Mouse (Mus musculus): Measurements from ENCODE around the gene Rsph1.

Gene Rsph1

DNA sequence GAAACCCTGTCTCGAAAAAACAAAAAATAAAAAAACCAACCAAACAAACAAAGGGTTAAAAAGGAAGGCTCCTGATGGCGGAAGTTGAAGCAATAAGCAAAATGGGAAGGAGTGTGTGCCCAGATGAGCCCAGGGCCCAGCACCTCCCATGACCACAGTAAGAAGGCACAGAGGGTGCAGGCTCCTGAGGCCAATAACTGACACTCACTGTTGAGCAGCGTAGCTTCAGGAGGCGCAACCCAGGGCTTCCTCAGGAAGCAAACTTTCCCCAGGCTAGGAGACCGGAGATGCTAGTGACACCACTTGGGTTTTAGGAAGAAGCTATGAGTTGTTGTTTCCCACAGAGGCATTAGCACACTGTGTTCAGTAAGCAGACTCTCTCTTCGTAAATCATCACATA lies 13.7 kb upstream of the Rsph1 start:
- CTCF ChIA-PET: interaction anchor here in 2 of 4 experiments (0.5 to 7.8 kb wide), 10 partner anchors 9 to 378 kb away, joined by 3 to 87 read pairs (median 3); partner anchors contain the start of gene Rsph1 (in 1 of the 2)
- POLR2A ChIA-PET: interaction anchor here in 3 of 4 experiments (0.8 to 14.6 kb wide), 10 partner anchors 9 to 37 kb away, joined by 3 to 341 read pairs (median 6); partner anchors contain the start of gene Rsph1 (in 2 of the 3)

DNA sequence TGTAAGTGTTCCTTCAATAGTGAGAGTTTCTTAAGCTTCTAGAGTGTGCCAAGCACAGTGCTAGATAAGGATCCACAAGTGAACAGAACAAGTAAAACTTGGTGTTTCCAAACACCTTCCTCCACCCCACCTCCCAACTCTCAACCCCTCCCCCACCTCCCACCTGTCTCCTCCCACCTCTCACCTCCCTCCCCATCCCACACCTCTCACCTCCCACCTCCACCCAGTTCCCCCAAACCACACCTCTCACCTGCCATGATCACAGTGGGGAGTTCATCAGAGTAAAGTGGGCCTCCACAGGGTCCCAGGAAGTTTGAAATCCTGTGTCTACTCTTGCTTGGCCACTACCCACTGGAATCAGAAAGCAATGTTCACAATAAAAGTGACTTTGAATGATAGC lies 13.1 kb upstream of the Rsph1 start:
- ChIA-PET POLR2A (interaction anchor here in 2 of 4 experiments (0.7 to 14.6 kb wide), 11 partner anchors 8 to 681 kb away, joined by 3 to 341 read pairs (median 6); partner anchors contain the start of gene Rsph1 (in 2 of the 2)), CTCF (interaction anchor here in 2 of 4 experiments (0.7 to 7.8 kb wide), 6 partner anchors 8 to 271 kb away, joined by 3 to 87 read pairs (median 6); no protein-coding TSS in a partner anchor)

DNA sequence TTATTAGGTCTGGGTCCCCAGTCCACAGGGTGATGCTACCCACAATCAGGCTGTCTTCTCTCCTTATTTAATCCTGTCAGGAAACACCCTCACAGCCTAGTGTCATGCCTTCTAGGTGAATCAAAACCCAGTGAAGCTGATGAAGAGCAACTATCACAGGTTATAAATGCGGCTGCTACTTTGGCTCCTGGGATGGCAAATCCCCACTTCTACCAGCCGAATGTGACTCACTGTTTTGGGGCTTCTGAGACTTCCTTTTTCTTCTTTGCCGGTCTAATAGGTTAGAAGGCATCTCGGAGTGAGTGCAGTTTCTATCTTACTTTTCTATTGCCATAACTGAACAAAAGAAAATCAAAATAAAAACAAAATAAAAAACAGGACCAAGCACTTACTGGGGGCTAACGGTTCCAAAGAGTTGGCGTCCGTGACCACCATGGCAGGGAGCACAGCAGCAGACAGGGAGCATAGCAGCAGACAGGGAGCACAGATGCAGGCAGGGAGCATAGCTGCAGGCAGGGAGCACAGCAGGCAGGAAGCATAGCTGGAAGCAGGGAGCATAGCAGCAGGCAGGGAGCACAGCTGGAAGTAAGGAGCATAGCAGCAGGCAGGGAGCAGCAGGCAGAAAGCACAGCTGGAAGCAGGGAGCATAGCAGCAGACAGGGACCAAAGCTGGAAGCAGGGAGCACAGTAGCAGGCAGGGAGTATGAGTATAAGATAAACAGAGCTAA lies 12.0 kb upstream of the Rsph1 start:
- CTCF ChIA-PET: interaction anchor here in 3 of 4 experiments (0.5 to 2.4 kb wide), 16 partner anchors 10 to 552 kb away, joined by 3 to 11 read pairs (median 4); partner anchors contain the start of gene Rsph1 (in 1 of the 3)
- POLR2A ChIA-PET: interaction anchor here (0.5 to 14.6 kb wide), 24 partner anchors 8 to 548 kb away, joined by 3 to 341 read pairs (median 4); partner anchors contain the start of gene Rsph1 (in 2 of the 4)

DNA sequence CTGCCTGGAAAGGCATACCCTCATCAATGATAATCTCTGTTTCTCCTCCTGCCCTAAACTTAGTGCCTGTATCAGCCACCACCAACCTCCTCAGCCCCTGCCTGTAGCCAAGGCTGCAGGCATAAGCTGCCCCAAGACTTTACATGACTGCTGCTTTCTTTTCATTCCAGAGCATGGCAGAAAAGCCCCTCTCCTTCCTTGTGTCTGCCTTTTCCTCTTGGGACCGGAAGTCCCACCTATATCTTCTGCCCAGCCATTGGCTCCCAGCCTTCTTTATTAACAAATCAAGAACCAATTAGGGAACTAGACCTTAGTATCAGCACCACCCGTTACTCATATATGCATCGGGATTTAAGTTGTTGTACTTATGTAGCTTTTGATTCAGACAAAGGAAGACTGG lies 10.0 kb upstream of the Rsph1 start:
- CTCF ChIA-PET: interaction anchor here (0.5 to 2.4 kb wide), 11 partner anchors 8 to 439 kb away, joined by 3 to 13 read pairs (median 4); no protein-coding TSS in a partner anchor
- POLR2A ChIA-PET: interaction anchor here in 3 of 4 experiments (0.6 to 14.6 kb wide), 20 partner anchors 8 to 464 kb away, joined by 3 to 341 read pairs (median 4); partner anchors contain the start of gene Rsph1 (in 1 of the 3)

DNA sequence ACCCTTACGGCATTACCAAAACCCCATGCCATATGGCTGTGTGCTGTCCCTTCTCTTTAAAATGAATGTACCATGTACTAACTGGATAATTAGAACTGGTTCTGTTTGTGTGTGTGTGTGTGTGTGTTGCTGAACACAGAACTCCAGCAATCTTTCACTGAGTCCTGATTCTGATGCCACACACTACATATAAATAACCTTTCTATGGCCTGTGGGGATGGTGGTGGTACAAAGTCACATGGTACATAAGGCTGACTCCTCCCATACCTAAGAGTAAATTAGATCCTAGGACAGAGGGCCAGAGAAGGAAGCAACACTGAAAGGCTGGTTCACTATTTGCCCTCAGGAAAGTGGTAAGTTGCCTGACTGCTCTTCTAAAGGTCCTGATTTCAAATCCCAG lies 9.3 kb upstream of the Rsph1 start, which contains the start of gene Slc37a1:
Gene Slc37a1, plus strand, starts transcription at position 301 of the 400 bp plus-strand sequence.
- ChIA-PET POLR2A (interaction anchor here in 2 of 4 experiments (0.6 to 14.6 kb wide), 12 partner anchors 9 to 163 kb away, joined by 3 to 341 read pairs (median 12); partner anchors contain the start of gene Rsph1 (in 1 of the 2)), CTCF (interaction anchor here in 2 of 4 experiments (0.6 to 2.1 kb wide), 4 partner anchors 9 to 21 kb away, joined by 4 to 13 read pairs (median 5); no protein-coding TSS in a partner anchor)

DNA sequence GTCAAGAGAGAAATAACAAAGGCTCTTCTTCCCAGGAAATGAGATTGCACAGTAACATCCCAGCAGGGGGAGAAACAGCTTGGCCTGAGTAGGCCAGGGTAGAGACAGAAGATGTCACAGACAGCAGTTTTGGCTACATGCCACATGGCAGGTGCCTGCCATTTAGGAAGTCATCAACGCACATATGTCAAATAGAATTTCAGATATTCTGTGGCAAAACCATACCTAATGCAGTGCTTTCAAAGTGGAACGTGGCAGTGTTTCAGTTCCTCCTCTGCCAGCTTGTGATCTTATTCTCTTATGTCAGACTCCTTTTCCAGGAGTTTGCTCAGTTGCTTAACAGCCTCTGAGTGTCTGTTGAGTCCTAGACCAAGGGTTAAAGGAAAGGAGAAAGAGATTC lies 8.7 kb upstream of the Rsph1 start:
- POLR2A ChIA-PET: interaction anchor here in 1 of 4 experiments (0.8 to 14.6 kb wide), 3 partner anchors 9 to 21 kb away, joined by 4 to 341 read pairs (median 31); partner anchors contain the start of gene Rsph1
- CTCF ChIA-PET: interaction anchor here in 1 of 4 experiments (0.6 kb wide), 1 partner anchor 58 kb away, joined by 3 read pairs; no protein-coding TSS in a partner anchor

DNA sequence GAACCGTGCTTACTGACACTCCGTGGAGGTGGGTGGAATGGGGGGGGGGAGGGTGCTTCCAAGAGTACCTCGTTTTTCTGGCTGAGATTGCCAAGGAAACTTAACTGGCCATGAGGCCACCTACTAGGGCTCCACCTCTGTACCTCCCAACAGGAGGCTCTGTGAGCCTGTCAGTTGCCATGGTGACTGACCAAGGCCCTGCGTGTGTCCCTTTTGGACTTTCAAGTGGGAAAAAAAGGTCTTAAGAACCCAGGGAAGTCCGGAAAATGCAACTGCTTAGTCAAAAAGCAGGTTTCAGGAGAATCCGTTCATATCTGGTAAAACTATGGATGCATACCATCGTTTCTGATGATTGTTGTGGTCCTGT lies 5.5 kb upstream of the Rsph1 start:
- CTCF ChIA-PET: interaction anchor here (0.5 to 3.6 kb wide), 40 partner anchors 9 to 1651 kb away, joined by 3 to 87 read pairs (median 5); partner anchors contain the start of genes Abcg1 (in 1 of the 4) and Pde9a (in 1 of the 4)
- POLR2A ChIA-PET: interaction anchor here (0.6 to 10.7 kb wide), 21 partner anchors 8 to 900 kb away, joined by 3 to 216 read pairs (median 6); no protein-coding TSS in a partner anchor

DNA sequence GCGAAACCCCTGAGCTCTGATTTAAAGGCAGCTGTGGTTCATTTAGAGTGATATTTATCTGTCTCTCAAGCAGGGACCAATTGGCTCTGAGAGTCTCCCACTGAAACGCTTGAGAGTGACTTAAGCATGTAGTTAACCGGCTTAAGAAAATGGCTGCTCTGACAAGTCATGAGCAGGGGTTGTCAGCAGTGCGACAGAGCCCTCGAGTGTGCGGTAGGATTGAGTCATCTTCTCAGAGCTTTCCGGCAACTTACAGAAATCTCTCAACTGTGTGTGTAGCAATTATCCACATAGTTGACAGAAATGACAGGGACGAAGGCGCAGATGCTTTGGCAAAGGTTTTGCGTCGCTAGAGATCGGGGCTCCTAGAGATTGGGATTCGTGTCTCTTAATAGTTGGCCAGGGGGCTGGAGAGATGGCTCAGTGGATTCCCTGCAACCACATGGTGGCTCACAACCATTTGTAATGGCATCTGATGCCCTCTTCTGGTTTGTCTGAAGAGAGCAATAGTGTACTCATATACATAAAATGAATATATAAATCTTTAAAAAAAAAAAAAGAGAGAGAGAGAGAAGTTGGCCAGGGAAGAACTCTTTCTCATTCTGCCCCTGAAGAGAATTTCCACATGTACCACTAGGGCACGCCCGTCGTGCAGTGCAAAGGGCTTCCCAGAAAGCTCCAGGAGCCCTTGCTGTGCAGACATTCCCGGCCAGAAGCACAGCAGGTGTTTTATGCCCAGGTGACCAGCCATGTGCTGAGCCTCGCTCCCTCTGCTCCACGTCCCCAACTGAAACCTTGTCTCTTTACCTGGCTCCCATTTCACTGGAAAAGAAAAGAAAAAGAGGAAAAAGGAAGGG lies 4.9 kb upstream of the Rsph1 start:
- CTCF ChIA-PET: interaction anchor here (0.5 to 3.6 kb wide), 50 partner anchors 9 to 1650 kb away, joined by 3 to 87 read pairs (median 4); partner anchors contain the start of genes Abcg1 (in 1 of the 4) and Pde9a (in 1 of the 4)
- POLR2A ChIA-PET: interaction anchor here (0.6 to 10.7 kb wide), 24 partner anchors 9 to 966 kb away, joined by 3 to 216 read pairs (median 5); no protein-coding TSS in a partner anchor

DNA sequence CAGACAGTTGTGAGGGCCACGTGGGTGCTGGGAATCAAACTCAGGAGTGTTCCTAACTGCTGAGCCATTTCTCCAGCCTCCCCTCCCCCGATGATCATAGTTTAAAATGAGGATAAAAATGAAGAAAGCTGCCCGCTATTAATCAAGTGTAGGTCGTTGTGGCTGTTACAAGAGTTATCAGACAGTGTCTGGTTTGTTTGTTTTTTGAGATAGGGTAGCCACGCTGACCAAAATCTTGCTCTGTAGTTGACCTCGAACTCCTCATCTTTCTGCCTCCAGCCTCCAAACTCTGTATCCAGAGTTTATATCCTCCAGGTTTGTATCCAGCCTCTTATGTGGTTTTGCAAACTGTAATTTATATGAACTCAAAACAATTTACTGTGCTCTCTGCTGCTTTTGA lies 3.1 kb upstream of the Rsph1 start:
- ChIA-PET POLR2A (interaction anchor here in 2 of 4 experiments (3.4 to 10.7 kb wide), 4 partner anchors 14 to 20 kb away, joined by 17 to 216 read pairs (median 50); no protein-coding TSS in a partner anchor), CTCF (interaction anchor here in 1 of 4 experiments (3.6 kb wide), 1 partner anchor 24 kb away, joined by 38 read pairs; no protein-coding TSS in a partner anchor)

DNA sequence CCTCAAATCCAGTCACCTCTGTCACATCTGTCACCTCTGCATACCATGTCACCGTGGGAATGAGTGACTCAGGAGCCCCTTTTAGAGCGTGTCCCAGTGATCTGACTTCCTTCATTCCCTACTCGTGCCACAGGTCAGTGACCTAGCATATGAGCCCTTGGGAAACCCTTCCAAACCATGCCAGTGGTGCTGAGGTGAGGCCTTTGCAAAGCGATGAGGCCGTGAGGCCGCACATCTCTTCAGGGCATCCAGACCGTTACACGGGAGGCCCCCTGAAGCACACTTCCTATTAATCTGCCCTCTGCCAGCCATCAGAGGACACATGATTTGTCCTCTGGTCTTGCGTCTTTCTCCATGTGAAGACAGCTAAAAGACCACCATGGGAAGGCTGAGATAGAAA lies 2.4 kb upstream of the Rsph1 start:
- POLR2A ChIA-PET: interaction anchor here in 1 of 4 experiments (5.2 to 10.7 kb wide), 3 partner anchors 8 to 21 kb away, joined by 31 to 216 read pairs (median 70); partner anchors contain the start of gene Slc37a1

DNA sequence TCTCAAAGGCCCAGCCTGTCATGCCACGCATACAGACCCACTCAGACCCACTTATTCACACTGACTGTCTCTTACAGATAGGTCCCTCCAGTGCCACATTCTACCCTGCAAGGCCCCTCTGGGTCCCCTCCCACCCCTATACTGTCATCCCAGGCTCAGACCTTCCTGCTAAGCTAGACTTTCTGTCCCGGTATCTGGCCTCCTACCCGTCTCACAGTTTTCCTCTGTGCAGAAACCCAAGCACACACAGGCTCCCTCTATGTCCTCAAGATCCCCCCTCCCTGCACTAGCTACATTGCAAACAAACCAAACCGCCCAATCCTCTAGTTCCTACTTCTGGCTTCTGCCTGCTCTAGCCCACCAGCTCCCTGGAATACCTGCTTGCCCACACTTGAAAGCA lies 748 bp upstream of the Rsph1 start:
- ChIA-PET CTCF (interaction anchor here in 2 of 4 experiments (0.9 to 5.5 kb wide), 8 partner anchors 12 to 51 kb away, joined by 3 to 53 read pairs (median 6); no protein-coding TSS in a partner anchor), POLR2A (interaction anchor here in 2 of 4 experiments (0.5 to 10.7 kb wide), 14 partner anchors 10 to 478 kb away, joined by 3 to 216 read pairs (median 5); partner anchors contain the start of gene Slc37a1 (in 1 of the 2))

More for the DNA sequence above, 2.4 kb upstream of the Rsph1 start:
- CTCF ChIA-PET: interaction anchor here in 1 of 4 experiments (5.5 kb wide), 1 partner anchor 16 kb away, joined by 53 read pairs; no protein-coding TSS in a partner anchor

DNA sequence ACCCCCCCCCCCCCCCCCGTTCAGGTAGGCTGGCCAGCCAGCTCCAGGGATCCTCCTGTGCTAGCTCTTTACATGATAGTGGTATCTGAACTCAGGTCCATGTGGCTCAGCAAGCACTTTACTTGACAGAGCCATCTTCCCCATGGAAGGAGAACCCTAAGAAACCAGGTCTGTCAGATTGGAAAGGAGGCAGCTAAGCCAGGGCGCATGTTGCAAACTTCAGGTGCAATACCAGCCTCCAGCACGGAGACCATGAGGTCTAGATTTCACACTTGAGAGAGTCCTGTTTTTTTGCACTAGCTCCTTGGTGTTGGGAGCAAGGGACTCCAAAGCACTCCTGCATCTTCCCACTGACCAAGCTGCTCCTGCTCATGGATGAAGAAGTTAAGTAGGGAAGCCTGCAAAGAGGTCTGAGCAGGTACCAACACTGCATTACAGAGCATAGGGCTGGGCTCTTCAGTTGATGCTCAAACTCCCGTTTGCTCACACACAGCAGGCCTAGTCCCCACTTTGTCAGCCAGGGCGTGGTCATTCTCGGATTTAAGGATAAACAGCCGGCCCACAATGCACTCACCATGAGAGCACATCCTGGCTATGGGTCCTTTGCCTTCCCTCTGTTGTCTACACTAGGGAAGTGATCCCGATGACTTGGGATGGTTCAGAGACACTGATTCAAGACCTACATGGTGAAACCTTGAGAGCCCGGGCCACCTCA lies 819 bp downstream of the Rsph1 start:
- POLR2A ChIA-PET: interaction anchor here in 3 of 4 experiments (0.5 to 10.7 kb wide), 18 partner anchors 10 to 398 kb away, joined by 3 to 216 read pairs (median 6); partner anchors contain the start of genes Abcg1 (in 1 of the 3) and Slc37a1 (in 1 of the 3)
- CTCF ChIA-PET: interaction anchor here (0.6 to 5.5 kb wide), 9 partner anchors 11 to 557 kb away, joined by 4 to 53 read pairs (median 7); no protein-coding TSS in a partner anchor

DNA sequence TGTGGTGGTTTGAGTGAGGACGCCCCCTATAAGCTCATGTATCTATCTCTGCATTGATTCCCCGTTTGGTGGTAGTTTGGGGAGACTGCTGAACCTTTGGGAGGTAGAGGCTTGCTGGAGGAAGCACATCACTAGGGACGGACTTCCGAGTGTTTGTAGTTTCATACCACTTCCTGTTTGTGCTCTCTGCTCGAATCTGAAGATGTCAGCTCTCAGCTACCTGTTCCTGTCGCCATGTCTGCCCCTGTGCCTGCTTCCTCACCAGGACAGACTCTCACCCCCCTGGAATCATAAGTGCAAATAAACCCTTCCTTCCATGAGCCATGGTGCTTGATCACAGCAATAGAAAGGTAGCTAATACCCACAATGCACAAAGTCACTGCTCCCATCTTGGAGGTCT lies 2.0 kb downstream of the Rsph1 start:
- ChIA-PET POLR2A (interaction anchor here in 2 of 4 experiments (1.0 to 10.7 kb wide), 11 partner anchors 9 to 84 kb away, joined by 3 to 216 read pairs (median 5); partner anchors contain the start of gene Slc37a1 (in 1 of the 2)), CTCF (interaction anchor here in 3 of 4 experiments (0.5 to 5.5 kb wide), 5 partner anchors 10 to 244 kb away, joined by 3 to 53 read pairs (median 4); partner anchors contain the start of gene Wdr4 (in 1 of the 3))

DNA sequence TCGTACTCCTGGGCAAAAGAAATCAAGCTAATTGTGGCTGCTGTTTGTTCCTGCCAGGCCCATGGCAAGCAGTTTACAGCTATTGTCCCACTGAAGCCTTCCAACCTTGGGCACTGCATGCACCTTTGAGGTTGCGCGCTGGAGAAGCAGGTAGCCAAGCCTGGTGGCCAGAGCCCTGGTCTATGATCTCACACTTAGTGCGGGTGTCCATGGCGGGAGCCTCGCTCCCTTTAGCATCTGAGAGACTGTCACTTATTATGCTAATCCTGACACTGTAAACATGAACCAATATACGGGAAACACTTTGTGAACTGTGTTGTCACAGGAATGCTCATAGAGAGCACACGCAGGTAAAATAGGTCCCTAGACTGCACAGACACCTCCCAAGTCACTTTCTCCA lies 3.6 kb downstream of the Rsph1 start:
- POLR2A ChIA-PET: interaction anchor here in 2 of 4 experiments (0.7 to 6.9 kb wide), 7 partner anchors 7 to 45 kb away, joined by 3 to 70 read pairs (median 4); no protein-coding TSS in a partner anchor
- CTCF ChIA-PET: interaction anchor here in 1 of 4 experiments (0.6 to 1.1 kb wide), 4 partner anchors 9 to 762 kb away, joined by 3 to 8 read pairs (median 4); no protein-coding TSS in a partner anchor

DNA sequence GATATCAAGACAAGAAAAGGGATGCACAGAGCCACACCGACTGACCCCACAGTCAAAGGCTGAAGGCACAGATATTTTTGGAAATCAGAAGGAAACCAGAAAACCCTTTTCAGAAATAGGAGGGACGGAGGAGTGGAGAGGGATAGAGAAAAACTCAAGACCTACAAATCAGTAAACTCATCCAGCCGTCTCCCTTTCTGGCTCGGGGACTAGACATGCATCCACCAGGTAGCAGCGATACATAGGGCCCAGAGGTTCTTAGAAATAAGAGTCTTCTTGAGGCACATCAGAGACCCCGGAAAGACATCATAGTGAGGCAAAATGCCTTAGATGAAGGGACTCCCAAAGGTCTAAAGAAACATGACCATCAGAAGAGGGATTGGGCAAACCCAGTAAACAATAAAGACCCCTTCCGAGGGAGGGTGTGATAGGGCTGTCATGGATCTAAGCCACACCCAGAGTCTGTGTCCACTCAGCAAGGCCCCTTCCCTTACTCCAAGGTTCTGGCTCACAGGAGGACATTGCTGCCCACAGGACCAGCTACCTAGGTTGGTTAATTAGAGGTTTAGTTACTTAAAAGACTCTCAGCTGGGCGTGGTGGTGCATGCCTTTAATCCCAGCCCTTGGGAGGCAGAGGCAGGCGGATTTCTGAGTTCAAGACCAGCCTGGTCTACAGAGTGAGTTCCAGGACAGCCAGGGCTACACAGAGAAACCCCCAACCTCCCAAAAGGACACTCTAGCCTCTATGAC lies 4.6 kb downstream of the Rsph1 start:
- ChIA-PET POLR2A (interaction anchor here in 2 of 4 experiments (0.8 to 8.8 kb wide), 7 partner anchors 6 to 46 kb away, joined by 3 to 92 read pairs (median 5); no protein-coding TSS in a partner anchor), CTCF (interaction anchor here in 1 of 4 experiments (0.8 to 1.1 kb wide), 3 partner anchors 10 to 22 kb away, joined by 3 to 8 read pairs (median 5); no protein-coding TSS in a partner anchor)
